Mouse (Mus musculus): ENCODE results near the gene Eml5. TPM values are rescaled to one million over a fixed set of nuclear protein-coding genes. Genes with fewer than 3 reads are reported as not detected.

Gene Eml5
- total RNA-seq, 1 experiment = 20.5 TPM

- H3K9me3 ChIP-seq (ENCODE audit: control insufficient read depth, insufficient read depth, low read depth, low read length) = no peaks in the 10 kb centered on the region
- H3K27ac ChIP-seq (ENCODE audit: insufficient read depth, low read depth, low read length, poor library complexity, severe bottlenecking) = no peak overlapping the region
- H3K4me3 ChIP-seq (ENCODE audit: insufficient read depth in 1 of 2, low read depth in 1 of 2, low read length in 2 of 2, poor library complexity in 1 of 2, severe bottlenecking in 1 of 2) = peak overlapping the region in 1 of 2 experiments; percentile 89; a peak in 1 of 4 replicates
- no peaks in the 10 kb centered on the region for H3K4me1 ChIP-seq (ENCODE audit: control insufficient read depth in 2 of 2, insufficient read depth in 2 of 2, low read length in 2 of 2, poor library complexity in 1 of 2)
- no peak overlapping the region for H3K9ac ChIP-seq (ENCODE audit: insufficient read depth, low read depth, low read length, poor library complexity, severe bottlenecking)
- no peaks in the 10 kb centered on the region for H3K36me3 ChIP-seq (ENCODE audit: control insufficient read depth, insufficient read depth, low read length, poor library complexity, severe bottlenecking)
- in situ Hi-C loops (cut with MboI; ENCODE audit: low sequenced_read_pairs in 2 of 2, unreplicated experiment in 2 of 2) = no loop called here
- TF ChIP-seq HCFC1 (IDR thresholded peaks at IDR 0.05; ENCODE audit: borderline replicate concordance, insufficient read depth, low read length) (no peak), ZC3H11A (IDR thresholded peaks at IDR 0.05; ENCODE audit: borderline replicate concordance, low read depth, low read length) (no peak), CHD2 (IDR thresholded peaks at IDR 0.05; ENCODE audit: low read depth, low read length) (no peak), ZNF384 (IDR thresholded peaks at IDR 0.05; ENCODE audit: low read depth, low read length) (no peak), MAFK (IDR thresholded peaks at IDR 0.05; ENCODE audit: insufficient read depth, low read depth, low read length) (no peak)
- DNase-seq (ENCODE audit: low read depth, low spot score) = no peak
These were observed 1.6 kb downstream of the Eml5 start for GRCm38 (mm10) chr12:98899676-98900075.

DNA sequence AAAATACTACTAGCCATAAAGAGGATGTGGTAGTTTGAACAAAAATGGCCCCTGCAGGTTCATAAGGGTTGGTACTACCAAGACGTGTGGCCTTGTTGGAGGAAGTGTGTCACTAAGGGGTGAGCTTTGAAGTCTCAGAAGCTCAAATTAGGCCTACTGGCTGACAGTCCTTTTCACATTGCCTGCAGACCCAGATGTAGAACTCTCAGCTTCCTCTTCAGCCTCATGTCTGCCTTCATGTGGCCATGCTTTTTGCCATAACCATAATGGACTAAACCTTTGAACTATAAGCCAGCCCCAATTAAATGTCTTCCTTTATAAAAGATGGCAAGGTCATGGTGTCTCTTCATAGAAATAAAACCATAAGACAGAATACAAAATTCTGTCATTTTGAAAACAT lies 4.5 kb downstream of the Eml5 start:
- Histone ChIP-seq H3K9me3 (ENCODE audit: control insufficient read depth, insufficient read depth, low read depth, low read length) (no peaks in the 10 kb centered on the region), H3K36me3 (ENCODE audit: control insufficient read depth, insufficient read depth, low read length, poor library complexity, severe bottlenecking) (no peaks in the 10 kb centered on the region), H3K27ac (ENCODE audit: insufficient read depth, low read depth, low read length, poor library complexity, severe bottlenecking) (no peak overlapping the region), H3K4me1 (ENCODE audit: control insufficient read depth in 2 of 2, insufficient read depth in 2 of 2, low read length in 2 of 2, poor library complexity in 1 of 2) (no peaks in the 10 kb centered on the region), H3K4me3 (ENCODE audit: insufficient read depth in 1 of 2, low read depth in 1 of 2, low read length in 2 of 2, poor library complexity in 1 of 2, severe bottlenecking in 1 of 2) (no peak overlapping the region), H3K9ac (ENCODE audit: insufficient read depth, low read depth, low read length, poor library complexity, severe bottlenecking) (no peak overlapping the region)
- TF ChIP-seq ZNF384 (IDR thresholded peaks at IDR 0.05; ENCODE audit: low read depth, low read length) = no peak
- no peak for TF ChIP-seq HCFC1 (IDR thresholded peaks at IDR 0.05; ENCODE audit: borderline replicate concordance, insufficient read depth, low read length)
- no peak for TF ChIP-seq CHD2 (IDR thresholded peaks at IDR 0.05; ENCODE audit: low read depth, low read length)
- no peak for TF ChIP-seq MAFK (IDR thresholded peaks at IDR 0.05; ENCODE audit: insufficient read depth, low read depth, low read length)
- no peak for TF ChIP-seq ZC3H11A (IDR thresholded peaks at IDR 0.05; ENCODE audit: borderline replicate concordance, low read depth, low read length)
- DNase-seq (ENCODE audit: low read depth, low spot score) = no peak
- in situ Hi-C loops (cut with MboI; ENCODE audit: low sequenced_read_pairs in 2 of 2, unreplicated experiment in 2 of 2) = no loop called here

DNA sequence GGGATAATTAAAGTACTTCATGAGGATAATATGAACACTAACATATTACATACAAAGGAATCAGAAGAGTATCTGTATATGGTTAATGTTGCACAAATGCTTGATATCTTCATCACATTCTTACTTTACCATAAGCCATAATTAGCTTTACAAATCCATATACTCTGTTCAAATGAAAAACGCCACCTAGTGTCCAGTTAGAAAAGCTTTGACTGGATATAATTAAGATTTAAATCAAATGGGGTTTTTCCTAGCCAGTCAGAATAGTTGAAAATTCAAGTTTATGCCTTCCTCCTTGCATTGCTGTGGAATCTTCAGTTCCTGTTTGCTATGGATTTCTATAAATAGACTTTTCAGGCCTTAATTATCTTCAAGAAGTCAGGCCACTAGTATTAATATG lies 16.8 kb downstream of the Eml5 start:
- Histone ChIP-seq H3K27ac (ENCODE audit: insufficient read depth, low read depth, low read length, poor library complexity, severe bottlenecking) (no peak overlapping the region), H3K36me3 (ENCODE audit: control insufficient read depth, insufficient read depth, low read length, poor library complexity, severe bottlenecking) (no peaks in the 10 kb centered on the region), H3K4me3 (ENCODE audit: insufficient read depth in 1 of 2, low read depth in 1 of 2, low read length in 2 of 2, poor library complexity in 1 of 2, severe bottlenecking in 1 of 2) (no peak overlapping the region), H3K9me3 (ENCODE audit: control insufficient read depth, insufficient read depth, low read depth, low read length) (no peaks in the 10 kb centered on the region), H3K4me1 (ENCODE audit: control insufficient read depth in 2 of 2, insufficient read depth in 2 of 2, low read length in 2 of 2, poor library complexity in 1 of 2) (no peaks in the 10 kb centered on the region), H3K9ac (ENCODE audit: insufficient read depth, low read depth, low read length, poor library complexity, severe bottlenecking) (no peak overlapping the region)
- in situ Hi-C loops (cut with MboI; ENCODE audit: low sequenced_read_pairs in 2 of 2, unreplicated experiment in 2 of 2) = no loop called here
- TF ChIP-seq CHD2 (IDR thresholded peaks at IDR 0.05; ENCODE audit: low read depth, low read length) (no peak), HCFC1 (IDR thresholded peaks at IDR 0.05; ENCODE audit: borderline replicate concordance, insufficient read depth, low read length) (no peak), ZC3H11A (IDR thresholded peaks at IDR 0.05; ENCODE audit: borderline replicate concordance, low read depth, low read length) (no peak), ZNF384 (IDR thresholded peaks at IDR 0.05; ENCODE audit: low read depth, low read length) (no peak), MAFK (IDR thresholded peaks at IDR 0.05; ENCODE audit: insufficient read depth, low read depth, low read length) (no peak)
- no peak for DNase-seq (ENCODE audit: low read depth, low spot score)

DNA sequence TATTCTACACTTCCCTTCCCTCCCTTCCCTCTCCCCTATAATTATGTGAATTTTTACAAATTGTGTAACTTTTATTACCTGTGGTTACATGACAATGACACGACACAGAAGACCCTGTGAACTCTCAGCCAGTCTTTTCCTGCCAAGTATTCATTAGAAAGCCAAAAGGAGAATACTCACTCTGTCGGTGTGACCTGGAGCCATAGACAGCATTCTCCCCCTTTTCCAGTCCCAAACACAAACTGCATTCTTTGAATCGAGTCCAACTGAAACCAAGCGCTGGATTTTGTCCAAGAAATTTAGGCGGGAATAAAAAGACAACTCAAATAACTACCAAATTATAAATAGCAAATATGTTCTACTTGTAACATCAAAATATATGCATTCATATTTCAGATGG lies 19.5 kb downstream of the Eml5 start:
- TF ChIP-seq CHD2 (IDR thresholded peaks at IDR 0.05; ENCODE audit: low read depth, low read length) (no peak), MAFK (IDR thresholded peaks at IDR 0.05; ENCODE audit: insufficient read depth, low read depth, low read length) (no peak), HCFC1 (IDR thresholded peaks at IDR 0.05; ENCODE audit: borderline replicate concordance, insufficient read depth, low read length) (no peak), ZC3H11A (IDR thresholded peaks at IDR 0.05; ENCODE audit: borderline replicate concordance, low read depth, low read length) (no peak), ZNF384 (IDR thresholded peaks at IDR 0.05; ENCODE audit: low read depth, low read length) (no peak)
- no peak overlapping the region for H3K4me3 ChIP-seq (ENCODE audit: insufficient read depth in 1 of 2, low read depth in 1 of 2, low read length in 2 of 2, poor library complexity in 1 of 2, severe bottlenecking in 1 of 2)
- H3K9ac ChIP-seq (ENCODE audit: insufficient read depth, low read depth, low read length, poor library complexity, severe bottlenecking) = no peak overlapping the region
- H3K4me1 ChIP-seq (ENCODE audit: control insufficient read depth in 2 of 2, insufficient read depth in 2 of 2, low read length in 2 of 2, poor library complexity in 1 of 2) = no peaks in the 10 kb centered on the region
- no peak overlapping the region for H3K27ac ChIP-seq (ENCODE audit: insufficient read depth, low read depth, low read length, poor library complexity, severe bottlenecking)
- no peak for DNase-seq (ENCODE audit: low read depth, low spot score)
- in situ Hi-C loops (cut with MboI; ENCODE audit: low sequenced_read_pairs in 2 of 2, unreplicated experiment in 2 of 2) = no loop called here
- no peaks in the 10 kb centered on the region for H3K9me3 ChIP-seq (ENCODE audit: control insufficient read depth, insufficient read depth, low read depth, low read length)
- no peaks in the 10 kb centered on the region for H3K36me3 ChIP-seq (ENCODE audit: control insufficient read depth, insufficient read depth, low read length, poor library complexity, severe bottlenecking)

DNA sequence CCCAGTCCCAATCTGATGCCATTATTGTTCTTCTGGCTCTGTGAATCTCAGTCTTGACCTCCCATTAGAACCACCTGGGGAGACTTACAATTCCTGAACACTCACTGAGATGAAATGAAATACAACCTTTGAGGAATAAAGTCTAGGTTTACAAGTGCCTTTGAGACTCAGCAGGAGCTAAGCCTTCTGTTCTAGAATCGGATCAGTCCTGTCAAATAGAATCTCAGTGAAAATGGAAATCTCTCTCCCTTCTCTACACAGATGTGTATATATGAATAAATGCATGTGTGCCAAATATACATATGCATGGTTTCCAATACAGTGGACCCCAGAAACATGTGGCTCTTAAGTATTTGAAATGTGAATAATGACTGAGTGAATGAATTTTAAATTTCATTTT lies 22.6 kb downstream of the Eml5 start:
- Histone ChIP-seq H3K36me3 (ENCODE audit: control insufficient read depth, insufficient read depth, low read length, poor library complexity, severe bottlenecking) (no peaks in the 10 kb centered on the region), H3K4me1 (ENCODE audit: control insufficient read depth in 2 of 2, insufficient read depth in 2 of 2, low read length in 2 of 2, poor library complexity in 1 of 2) (no peaks in the 10 kb centered on the region), H3K4me3 (ENCODE audit: insufficient read depth in 1 of 2, low read depth in 1 of 2, low read length in 2 of 2, poor library complexity in 1 of 2, severe bottlenecking in 1 of 2) (no peak overlapping the region), H3K27ac (ENCODE audit: insufficient read depth, low read depth, low read length, poor library complexity, severe bottlenecking) (no peak overlapping the region), H3K9ac (ENCODE audit: insufficient read depth, low read depth, low read length, poor library complexity, severe bottlenecking) (no peak overlapping the region), H3K9me3 (ENCODE audit: control insufficient read depth, insufficient read depth, low read depth, low read length) (no peaks in the 10 kb centered on the region)
- DNase-seq (ENCODE audit: low read depth, low spot score) = no peak
- in situ Hi-C loops (cut with MboI; ENCODE audit: low sequenced_read_pairs in 2 of 2, unreplicated experiment in 2 of 2) = no loop called here
- no peak for TF ChIP-seq MAFK (IDR thresholded peaks at IDR 0.05; ENCODE audit: insufficient read depth, low read depth, low read length)
- no peak for TF ChIP-seq ZNF384 (IDR thresholded peaks at IDR 0.05; ENCODE audit: low read depth, low read length)
- TF ChIP-seq CHD2 (IDR thresholded peaks at IDR 0.05; ENCODE audit: low read depth, low read length) = no peak
- no peak for TF ChIP-seq HCFC1 (IDR thresholded peaks at IDR 0.05; ENCODE audit: borderline replicate concordance, insufficient read depth, low read length)
- TF ChIP-seq ZC3H11A (IDR thresholded peaks at IDR 0.05; ENCODE audit: borderline replicate concordance, low read depth, low read length) = no peak

All from ES-E14 (cell line).